Comparison of ENCODE assay signal across 19 mouse cellular contexts in the genomic region with DNA sequence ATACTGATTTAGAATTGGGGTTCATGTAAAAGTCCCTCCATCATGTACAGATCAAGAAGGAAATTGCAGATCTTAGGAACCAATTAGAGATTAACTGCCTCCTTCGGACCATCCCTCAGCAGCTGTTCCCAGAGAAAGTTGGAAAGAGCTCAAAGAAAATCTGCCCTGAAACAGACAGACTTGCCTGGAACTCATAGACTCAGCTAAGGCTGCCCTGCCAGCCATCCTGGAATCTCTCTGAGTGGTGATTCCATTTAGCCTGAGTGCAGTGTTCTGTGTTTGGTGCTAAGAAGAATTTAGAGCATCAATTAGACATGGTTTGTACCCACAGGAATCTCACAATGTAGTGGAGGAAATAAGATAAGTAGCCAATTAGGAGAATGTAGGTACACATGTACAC.
DNase-seq lines count a peak whose midpoint lies in the region; ATAC-seq lines count a peak whose summit lies in the region.
"Had no signal": no experiment of that assay in that cellular context is flagged by ENCODE, and none has a peak within 500 bp of the region (broad histone marks: within the 10 kb centered on the region; RNA-seq: fewer than 3 reads in every experiment).

No protein-coding gene starts in this region.

- no peak overlapping the region for H3K4me2 ChIP-seq in forebrain, embryonic 15.5 days (replicated peaks)
- H3K4me2 ChIP-seq: hindbrain, embryonic 13.5 days; limb, embryonic 12.5 days; midbrain, embryonic 12.5 days; stomach, embryonic 15.5 days had no signal

- DNase-seq in forebrain, embryonic 10.5 days (ENCODE audit: extremely low spot score, low spot score) = no peak
- peak; percentile 1 to 6 for DNase-seq in kidney, postnatal 4 days
- no peak for DNase-seq in kidney, adult 9 months
- peak; percentile 18 to 21 for DNase-seq in right cerebral cortex, postnatal 10 days (ENCODE audit: low spot score in 2 of 2)
- DNase-seq in right cerebral cortex, postnatal 14 days = no peak
- DNase-seq in thymus, postnatal 0 days (ENCODE audit: low spot score) = no peak
- DNase-seq in liver = no peak
- DNase-seq: adrenal gland, postnatal 10 days; B cell, adult 2 months; cerebellum, adult 2 months; gastrocnemius, postnatal 25 days; thymus, adult 2 months had no signal

- H3K4me3 ChIP-seq in forebrain, embryonic 15.5 days = no peak overlapping the region
- H3K4me3 ChIP-seq in forebrain, embryonic 10.5 days = no peak overlapping the region
- H3K4me3 ChIP-seq: hindbrain, embryonic 13.5 days; limb, embryonic 12.5 days; midbrain, embryonic 12.5 days; stomach, embryonic 15.5 days had no signal

- H3K9me3 ChIP-seq in forebrain, embryonic 15.5 days = no peaks in the 10 kb centered on the region
- H3K9me3 ChIP-seq in forebrain, embryonic 10.5 days = no peaks in the 10 kb centered on the region
- H3K9me3 ChIP-seq: hindbrain, embryonic 13.5 days; limb, embryonic 12.5 days; midbrain, embryonic 12.5 days; stomach, embryonic 15.5 days had no signal

- no peaks in the 10 kb centered on the region for H3K27me3 ChIP-seq in forebrain, embryonic 15.5 days
- no peaks in the 10 kb centered on the region for H3K27me3 ChIP-seq in forebrain, embryonic 10.5 days (ENCODE audit: poor library complexity, severe bottlenecking)
- H3K27me3 ChIP-seq: limb, embryonic 12.5 days; midbrain, embryonic 12.5 days; stomach, embryonic 15.5 days had no signal

- H3K27ac ChIP-seq in forebrain, embryonic 15.5 days (replicated peaks) = no peak overlapping the region
- H3K27ac ChIP-seq in forebrain, embryonic 10.5 days = no peak overlapping the region
- H3K27ac ChIP-seq: hindbrain, embryonic 13.5 days; limb, embryonic 12.5 days; macrophage; midbrain, embryonic 12.5 days; stomach, embryonic 15.5 days had no signal

- 29% methylated on average over 1 of the region's 1 CpGs for WGBS in forebrain, embryonic 15.5 days
- WGBS in forebrain, embryonic 10.5 days = 73% methylated on average over 1 of the region's 1 CpGs

- H3K36me3 ChIP-seq in forebrain, embryonic 15.5 days = no peaks in the 10 kb centered on the region
- H3K36me3 ChIP-seq in forebrain, embryonic 10.5 days (replicated peaks) = no peaks in the 10 kb centered on the region
- H3K36me3 ChIP-seq: hindbrain, embryonic 13.5 days; limb, embryonic 12.5 days; midbrain, embryonic 12.5 days; stomach, embryonic 15.5 days had no signal

- no peak overlapping the region for H3K9ac ChIP-seq in forebrain, embryonic 15.5 days (replicated peaks)
- H3K9ac ChIP-seq: hindbrain, embryonic 13.5 days; limb, embryonic 12.5 days; midbrain, embryonic 12.5 days; stomach, embryonic 15.5 days had no signal

- peaks cover 8% of the 10 kb centered on the region for H3K4me1 ChIP-seq in forebrain, embryonic 15.5 days
- H3K4me1 ChIP-seq in forebrain, embryonic 10.5 days = 0 out of 2 replicates have a peak, but pooled peaks cover 9% of the 10 kb centered on the region
- H3K4me1 ChIP-seq: stomach, embryonic 15.5 days had no signal

- peak; percentile 62 for ATAC-seq in forebrain, embryonic 15.5 days (replicated peaks)
- ATAC-seq: intestine, postnatal 0 days had no signal

Comparison
In these comparisons a context has a peak if more than half of its experiments do, and no peak if none do; other contexts are left out.
1. DNase-seq: peak in kidney, postnatal 4 days (2 of 2) and right cerebral cortex, postnatal 10 days (2 of 2); none in forebrain, embryonic 10.5 days (single experiment), kidney, adult 9 months (single experiment), right cerebral cortex, postnatal 14 days (single experiment), thymus, postnatal 0 days (single experiment) and liver (single experiment).